Mouse (Mus musculus) bone marrow macrophage, adult 2 months (primary cell): ENCODE measurements around the gene V1rd19. TPM values are rescaled to one million over a fixed set of nuclear protein-coding genes. Genes with fewer than 3 reads are reported as not detected.
"Not testable (repeated sequence)": the region's sequence is repeated elsewhere in the genome, so short reads cannot be mapped to it uniquely, and the experiment has no call there.

ENCODE experiments used
- H3K27ac ChIP-seq: 2 replicates; pipeline ENCODE4 v1.5.1; 2012; ENCODE audit warnings: low read depth, low read length; ENCODE audit not compliant: insufficient read depth
- H3K4me1 ChIP-seq: 2 replicates; pipeline ENCODE4 v1.6.1; 2012; ENCODE audit warnings: low read length; ENCODE audit not compliant: control insufficient read depth, insufficient read depth
- H3K4me3 ChIP-seq: 2 replicates; pipeline ENCODE4 v1.5.1; 2012; ENCODE audit warnings: mild to moderate bottlenecking, low read length, moderate library complexity; ENCODE audit not compliant: insufficient read depth
- CTCF ChIP-seq: IDR thresholded peaks from 2 replicates; pipeline ENCODE4 v1.5.1; 2012; ENCODE audit warnings: low read depth, mild to moderate bottlenecking, low read length, moderate library complexity
- POLR2A ChIP-seq: IDR thresholded peaks from 2 replicates; pipeline ENCODE4 v1.6.1; 2012; ENCODE audit warnings: mild to moderate bottlenecking, low read depth, low read length, borderline replicate concordance
- polyA plus RNA-seq: library from polyadenylated mRNA; stranded (reverse); fragments of >200 nt; gene quantifications from 2 replicates; pipeline ENCODE4 v1.2.4, GENCODE M21; 2012; ENCODE audit not compliant: missing spikeins, insufficient read depth, insufficient read length

Gene V1rd19
- not detected in 2 replicates for polyA plus RNA-seq

DNA sequence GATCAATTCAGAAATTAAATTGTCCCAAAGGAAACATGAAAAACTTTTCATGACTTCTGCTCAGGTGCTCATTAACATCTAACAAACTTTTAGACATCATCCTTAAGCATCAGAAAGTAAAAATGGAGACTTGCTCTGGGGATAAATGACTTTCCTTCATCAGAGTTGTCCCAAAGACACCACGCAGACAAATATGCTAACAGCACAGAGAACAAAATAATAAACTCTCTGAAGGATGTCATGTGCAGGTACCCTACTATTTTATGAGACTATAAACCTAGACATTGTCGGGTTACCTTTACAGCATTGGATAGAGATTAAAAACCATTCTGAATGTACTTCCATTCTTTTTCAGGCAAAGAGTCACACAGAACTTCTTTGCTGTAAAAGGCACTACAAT, at the start of gene V1rd19:
Gene V1rd19 (plus strand): TSS at position 301 of the 400 bp plus-strand sequence.
- Histone ChIP-seq H3K4me3 (no peak within 1 kb of the TSS), H3K27ac (no peak within 1 kb of the TSS), H3K4me1 (no peaks in the 10 kb centered on the region)
- TF ChIP-seq POLR2A (no peak), CTCF (no peak)

DNA sequence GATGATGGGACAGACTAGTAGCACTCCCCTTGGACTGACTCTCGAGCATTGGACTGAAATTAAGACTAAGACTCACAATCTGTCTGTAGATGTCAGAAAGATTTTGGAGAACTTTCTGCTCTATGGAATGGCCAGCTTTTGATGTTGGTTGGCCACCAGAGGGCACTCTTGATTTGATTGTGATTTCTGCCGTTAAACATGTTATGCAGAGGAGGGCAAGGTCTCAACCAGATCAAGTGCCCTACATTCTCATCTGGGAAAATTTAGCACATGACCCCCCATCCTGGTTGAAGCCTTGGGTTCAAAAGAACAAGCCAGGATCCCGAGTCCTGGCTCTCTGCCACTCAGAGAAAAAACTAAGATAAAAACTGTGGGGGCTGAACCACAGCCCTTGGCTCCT, 33.4 kb upstream of the V1rd19 start:
- H3K27ac ChIP-seq, H3K4me3 ChIP-seq, H3K4me1 ChIP-seq: not testable (repeated sequence)

DNA sequence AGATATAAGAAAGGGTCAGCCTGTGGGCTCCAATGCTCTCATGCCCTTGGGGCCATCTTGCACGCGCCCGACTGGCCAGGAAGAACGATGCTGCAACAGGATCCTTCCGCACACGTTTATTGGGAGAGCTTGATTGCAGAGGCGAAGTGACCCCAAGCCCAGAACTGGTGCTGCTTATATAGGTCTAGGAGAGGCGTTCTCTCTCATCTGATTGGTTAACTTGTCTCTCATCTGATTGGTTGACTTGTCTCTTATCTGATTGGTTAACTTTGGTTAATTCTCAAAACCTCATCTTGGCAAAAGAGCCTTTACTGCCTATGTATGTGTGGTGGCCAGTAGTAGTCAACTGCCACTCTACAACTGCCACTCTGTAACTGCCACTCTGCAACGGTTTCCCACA, 27.2 kb upstream of the V1rd19 start, which contains the start of gene Vmn1r181:
Gene Vmn1r181 (plus strand): TSS at position 301 of the 400 bp plus-strand sequence.
- H3K4me1 ChIP-seq, H3K4me3 ChIP-seq, H3K27ac ChIP-seq: not testable (repeated sequence)

DNA sequence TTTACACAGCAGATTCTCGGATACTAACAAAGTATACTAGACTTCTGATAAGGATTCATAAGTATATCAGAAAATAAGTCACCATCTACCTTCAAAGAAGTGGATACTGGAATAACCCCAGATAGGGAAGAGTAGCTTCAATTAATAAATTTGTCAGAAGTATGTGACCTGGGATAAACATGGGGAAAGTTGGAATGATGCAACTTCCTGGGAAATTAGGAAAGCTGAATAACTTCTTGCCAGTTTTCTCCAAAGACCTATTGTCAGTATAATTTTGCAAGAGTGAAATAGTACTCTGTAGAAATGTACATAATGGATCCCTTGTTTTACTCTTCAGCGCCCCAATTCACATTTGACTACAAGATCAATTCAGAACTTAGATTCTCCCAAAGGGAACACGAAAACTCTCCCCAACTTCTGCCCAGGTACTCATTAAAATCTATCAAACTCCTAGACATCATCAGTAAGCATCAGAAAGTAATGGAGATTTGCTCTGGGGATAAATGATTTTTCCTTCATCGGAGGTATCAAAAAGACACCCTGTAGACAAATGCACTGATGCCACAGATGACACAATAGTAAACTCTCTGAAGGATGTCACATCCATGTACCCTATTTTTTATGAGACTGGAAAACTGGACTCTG, 51.3 kb downstream of the V1rd19 start, which contains the start of gene Vmn1r183:
Gene Vmn1r183 (plus strand): TSS at position 595 of the 645 bp plus-strand sequence.
- Histone ChIP-seq H3K4me3 (no peak within 1 kb of the TSS), H3K27ac (no peak within 1 kb of the TSS), H3K4me1 (no peaks in the 10 kb centered on the region)
- TF ChIP-seq CTCF (no peak), POLR2A (no peak)

Other genes starting within 250 kb of the V1rd19 start
- gene Vmn1r174, start 249.4 kb upstream of the V1rd19 start, polyA plus RNA-seq: 0.09 TPM in 1 of 2 replicates, not detected in the other
- gene Vmn1r175, start 191.0 kb upstream of the V1rd19 start, polyA plus RNA-seq: not detected in 2 replicates
- not detected in 2 replicates for gene Vmn1r176, start 164.3 kb upstream of the V1rd19 start, polyA plus RNA-seq
- not detected in 2 replicates for gene Vmn1r177, start 135.2 kb upstream of the V1rd19 start, polyA plus RNA-seq
- not detected in 2 replicates for gene Vmn1r178, start 109.7 kb upstream of the V1rd19 start, polyA plus RNA-seq
- not detected in 2 replicates for gene Vmn1r179, start 74.7 kb upstream of the V1rd19 start, polyA plus RNA-seq
- not detected in 2 replicates for gene Vmn1r180, start 51.1 kb upstream of the V1rd19 start, polyA plus RNA-seq
- not detected in 2 replicates for gene Vmn1r181, start 27.1 kb upstream of the V1rd19 start, polyA plus RNA-seq
- gene Vmn1r183, start 51.6 kb downstream of the V1rd19 start, polyA plus RNA-seq: 0.32 TPM in 1 of 2 replicates, not detected in the other
- 10.8 and 11.2 TPM in 2 replicates for gene Zfp180, start 80.2 kb downstream of the V1rd19 start, polyA plus RNA-seq
- gene Zfp112, start 110.6 kb downstream of the V1rd19 start, polyA plus RNA-seq: 0.38 and 1.2 TPM in 2 replicates
- gene Zfp235, start 132.5 kb downstream of the V1rd19 start, polyA plus RNA-seq: 6.4 and 7.0 TPM in 2 replicates
- gene Zfp114, start 173.4 kb downstream of the V1rd19 start, polyA plus RNA-seq: 0.50 TPM in 1 of 2 replicates, not detected in the other
- gene Zfp111, start 209.8 kb downstream of the V1rd19 start, polyA plus RNA-seq: 7.4 and 8.7 TPM in 2 replicates
- gene Zfp109, start 235.9 kb downstream of the V1rd19 start, polyA plus RNA-seq: 2.5 and 3.1 TPM in 2 replicates